Mouse (Mus musculus) kidney, postnatal 0 days (tissue): ENCODE measurements around the gene Hirip3. TPM values are rescaled to one million over a fixed set of nuclear protein-coding genes. Genes with fewer than 3 reads are reported as not detected.

Source experiments
- ATAC-seq: fragments of 200-750 bp; cut with Nextera tagmentation; replicated peaks from 2 replicates; pipeline ENCODE4 v1.8.0; 2017; ENCODE audit warnings: low read depth, moderate number of reproducible peaks, moderate TSS enrichment, moderate library complexity; ENCODE audit not compliant: low FRiP score
- DNase-seq: peaks from one replicate; pipeline ENCODE4 v3.0.0-alpha.2; 2016; ENCODE audit warnings: low spot score
- H3K27ac ChIP-seq: fragments of 300-500 bp; sonication (generic); 2 replicates; pipeline ENCODE4 v1.5.1; 2014; ENCODE audit warnings: mild to moderate bottlenecking
- H3K27me3 ChIP-seq: fragments of 300-500 bp; sonication (generic); 2 replicates; pipeline ENCODE4 v1.6.1; 2014; ENCODE audit warnings: low read length, mixed read lengths; ENCODE audit not compliant: insufficient read depth
- H3K36me3 ChIP-seq: fragments of 300-500 bp; sonication (generic); 2 replicates; pipeline ENCODE4 v1.6.1; 2014; ENCODE audit warnings: low read length, mixed read lengths; ENCODE audit not compliant: insufficient read depth
- H3K4me1 ChIP-seq: fragments of 300-500 bp; sonication (generic); replicated peaks from 2 replicates; pipeline ENCODE4 v1.6.1; 2014; ENCODE audit warnings: antibody characterized with exemption, low read length, mixed read lengths; ENCODE audit not compliant: insufficient read depth
- H3K4me2 ChIP-seq: fragments of 300-500 bp; sonication (generic); 2 replicates; pipeline ENCODE4 v1.6.1; 2014; ENCODE audit warnings: mild to moderate bottlenecking, low read length, moderate library complexity, mixed read lengths
- H3K4me3 ChIP-seq: fragments of 300-500 bp; sonication (generic); replicated peaks from 2 replicates; pipeline ENCODE4 v1.5.1; 2014; ENCODE audit warnings: low read depth, low read length
- H3K9ac ChIP-seq: fragments of 300-500 bp; sonication (generic); 2 replicates; pipeline ENCODE4 v1.6.1; 2014; ENCODE audit warnings: low read depth, low read length
- H3K9me3 ChIP-seq: fragments of 300-500 bp; sonication (generic); replicated peaks from 2 replicates; pipeline ENCODE4 v1.6.1; 2016; ENCODE audit warnings: low read length, inconsistent platforms, mixed read lengths
- CTCF ChIP-seq: IDR thresholded peaks from 2 replicates; pipeline ENCODE4 v1.5.1; 2016; ENCODE audit warnings: antibody characterized with exemption, low read depth, mild to moderate bottlenecking, moderate library complexity
- WGBS: fragments of 180-500 bp; shearing (Covaris S2); extraction: QIAGEN DNeasy Blood & Tissue Kit; methylation state at CpG from one replicate; pipeline ENCODE4 v1.1.7; 2014; 5-methylcytosine and 5-hydroxymethylcytosine counted together
- polyA plus RNA-seq: library from polyadenylated mRNA; unstranded; fragments of >200 nt; fragmentation: Nextera tagmentation; extraction: Ambion mirVana; gene quantifications from 2 replicates; pipeline ENCODE4 v1.2.1, GENCODE M21; 2015

Gene Hirip3
- polyA plus RNA-seq: 16.3 and 20.5 TPM in 2 replicates

GRCm38 (mm10) chr7:126861429-126862130 lies at the start of gene Hirip3:
TSS of gene Hirip3 (plus strand) at chr7:126861972.
- Histone ChIP-seq H3K36me3 (peaks cover 32% of the 10 kb centered on the region), H3K4me2 (peak within 1 kb of the TSS; percentile 76), H3K4me1 (peaks cover 8% of the 10 kb centered on the region; the same call in 1 of the 2 replicates), H3K9me3 (no peaks in the 10 kb centered on the region), H3K27ac (peak within 1 kb of the TSS; percentile 70), H3K27me3 (no peaks in the 10 kb centered on the region), H3K9ac (peak within 1 kb of the TSS; percentile 61), H3K4me3 (peak within 1 kb of the TSS; percentile 51)
- 1% methylated on average over 42 of the region's 42 CpGs for WGBS
- TF ChIP-seq CTCF: no peak
- DNase-seq: peak; percentile 97
- peak; percentile 91 for ATAC-seq

GRCm38 (mm10) chr7:126815726-126816222 lies 46.0 kb upstream of the Hirip3 start:
- no peaks in the 10 kb centered on the region for H3K27me3 ChIP-seq
- no peaks in the 10 kb centered on the region for H3K4me1 ChIP-seq
- no peak overlapping the region for H3K4me2 ChIP-seq
- no peak overlapping the region for H3K27ac ChIP-seq
- H3K9me3 ChIP-seq: no peaks in the 10 kb centered on the region
- ATAC-seq: no peak
- H3K36me3 ChIP-seq: no peaks in the 10 kb centered on the region
- H3K4me3 ChIP-seq: no peak overlapping the region
- no peak for DNase-seq
- no peak for TF ChIP-seq CTCF
- 54% methylated on average over 8 of the region's 8 CpGs for WGBS
- no peak overlapping the region for H3K9ac ChIP-seq

- no peak for TF ChIP-seq CTCF
- Histone ChIP-seq H3K36me3 (no peaks in the 10 kb centered on the region), H3K9ac (no peak overlapping the region), H3K27me3 (no peaks in the 10 kb centered on the region), H3K4me3 (no peak overlapping the region), H3K4me2 (no peak overlapping the region), H3K4me1 (no peaks in the 10 kb centered on the region), H3K27ac (no peak overlapping the region), H3K9me3 (no peaks in the 10 kb centered on the region)
- DNase-seq (no peak), ATAC-seq (no peak)
- WGBS: 86% methylated on average over 8 of the region's 8 CpGs
Observed at GRCm38 (mm10) chr7:126816494-126816893, 45.3 kb upstream of the Hirip3 start.

- H3K27ac ChIP-seq: no peak overlapping the region
- H3K9me3 ChIP-seq: no peaks in the 10 kb centered on the region
- no peaks in the 10 kb centered on the region for H3K36me3 ChIP-seq
- H3K4me1 ChIP-seq: no peaks in the 10 kb centered on the region
- ATAC-seq: no peak
- 81% methylated on average over 7 of the region's 7 CpGs for WGBS
- H3K27me3 ChIP-seq: no peaks in the 10 kb centered on the region
- no peak overlapping the region for H3K9ac ChIP-seq
- no peak overlapping the region for H3K4me2 ChIP-seq
- no peak for TF ChIP-seq CTCF
- H3K4me3 ChIP-seq: no peak overlapping the region
- no peak for DNase-seq
Observed at GRCm38 (mm10) chr7:126817595-126817994, 44.2 kb upstream of the Hirip3 start.

GRCm38 (mm10) chr7:126818818-126819217 lies 43.0 kb upstream of the Hirip3 start:
- Histone ChIP-seq H3K9ac (no peak overlapping the region), H3K27ac (no peak overlapping the region), H3K27me3 (no peaks in the 10 kb centered on the region), H3K4me1 (peaks cover 4% of the 10 kb centered on the region; the same call in 1 of the 2 replicates), H3K9me3 (no peaks in the 10 kb centered on the region), H3K36me3 (no peaks in the 10 kb centered on the region), H3K4me2 (no peak overlapping the region), H3K4me3 (no peak overlapping the region)
- no peak for DNase-seq
- ATAC-seq: no peak
- TF ChIP-seq CTCF: peak; percentile 22; the same call in 1 of the 2 replicates
- WGBS: 25% methylated on average over 1 of the region's 1 CpGs

- DNase-seq (peak; percentile 86), ATAC-seq (no peak)
- Histone ChIP-seq H3K27ac (no peak overlapping the region), H3K9ac (no peak overlapping the region), H3K27me3 (no peaks in the 10 kb centered on the region), H3K4me2 (no peak overlapping the region), H3K4me3 (no peak overlapping the region), H3K36me3 (no peaks in the 10 kb centered on the region), H3K9me3 (no peaks in the 10 kb centered on the region), H3K4me1 (peaks cover 4% of the 10 kb centered on the region; the same call in 1 of the 2 replicates)
- TF ChIP-seq CTCF: peak; percentile 98
- 29% methylated on average over 7 of the region's 7 CpGs for WGBS
Observed at GRCm38 (mm10) chr7:126821835-126822511, 39.8 kb upstream of the Hirip3 start.
